Mouse (Mus musculus): ENCODE measurements around the gene Pmf1.

- TF ChIP-seq CTCF (conservative IDR thresholded peaks at IDR 0.05; ENCODE audit: low read length) (no peak), NANOG (IDR thresholded peaks at IDR 0.05; ENCODE audit: borderline replicate concordance, low read length) (no peak), POU5F1 (IDR thresholded peaks at IDR 0.05; ENCODE audit: borderline replicate concordance, low read length) (no peak)
Measured at GRCm38 (mm10) chr3:88408953-88409352, 1.2 kb downstream of the Pmf1 start.

Data from E14TG2a.4 (cell line).